Mouse (Mus musculus): ENCODE measurements around the gene Ak5. TPM values are rescaled to one million over a fixed set of nuclear protein-coding genes. Genes with fewer than 3 reads are reported as not detected.

Gene Ak5
- polyA plus RNA-seq, 1 experiment from 2014 or later: 2.4 TPM

DNA sequence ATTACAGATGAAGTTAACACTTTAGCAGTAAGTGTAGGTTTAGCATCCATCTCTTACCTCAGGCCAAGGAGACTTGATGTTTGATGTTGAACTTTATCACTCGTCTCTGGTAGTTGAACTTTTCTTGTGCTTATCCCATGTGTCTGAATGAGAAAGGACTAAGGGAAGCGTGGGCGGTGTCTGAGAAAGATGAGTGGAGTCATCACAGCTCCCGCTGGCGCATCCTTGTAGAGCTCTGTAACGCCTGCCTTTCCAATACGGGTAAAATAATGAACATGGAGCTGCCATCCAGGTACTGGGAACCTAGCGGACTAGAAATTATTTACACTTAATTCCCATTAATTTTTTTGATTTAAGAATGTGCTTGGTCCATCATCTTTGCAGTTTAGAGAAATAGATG lies 239.2 kb downstream of the Ak5 start:
- Histone ChIP-seq H3K9me3 (no peaks in the 10 kb centered on the region), H3K27ac (no peak overlapping the region), H3K27me3 (replicated peaks) (no peaks in the 10 kb centered on the region), H3K4me1 (no peaks in the 10 kb centered on the region), H3K4me2 (replicated peaks) (no peak overlapping the region), H3K36me3 (peaks cover 17% of the 10 kb centered on the region; the same call in 1 of the 2 replicates), H3K4me3 (no peak overlapping the region), H3K9ac (no peak overlapping the region)
- WGBS: 92% methylated on average over 8 of the region's 8 CpGs
- no peak for ATAC-seq (ENCODE audit: low FRiP score, low read depth)

Other genes starting within 250 kb of the Ak5 start
- 37.8 and 45.9 TPM in 2 replicates for gene Pigk, start 45.7 kb upstream of the Ak5 start, polyA plus RNA-seq (2016; fragmentation: Nextera tagmentation; extraction: Ambion mirVana)